Mouse (Mus musculus): Measurements from ENCODE around the gene Gm26938.

- TF ChIP-seq TAL1 (IDR thresholded peaks at IDR 0.05; ENCODE audit: low read length) (no peak), GATA1 (IDR thresholded peaks at IDR 0.05; ENCODE audit: low read length) (no peak)
Measured at GRCm38 (mm10) chr5:139860328-139861104, 34.3 kb upstream of the Gm26938 start.

All from erythroblast, embryonic 14.5 days (primary cell).